Mouse (Mus musculus): ENCODE measurements around the gene Smarca2.

GRCm38 (mm10) chr19:26579645-26580044, 25.2 kb upstream of the Smarca2 start:
- no peak for TF ChIP-seq EP300 (IDR thresholded peaks at IDR 0.05; ENCODE audit: low read depth)
- TF ChIP-seq CTCF (IDR thresholded peaks at IDR 0.05; ENCODE audit: low read depth), result no peak
